Mouse (Mus musculus) small intestine, adult 2 months (tissue): ENCODE results near the gene Tmem110. TPM values are rescaled to one million over a fixed set of nuclear protein-coding genes. Genes with fewer than 3 reads are reported as not detected.

Source experiments
- H3K27ac ChIP-seq: fragments of 200-500 bp; 2 replicates; pipeline ENCODE4 v1.5.1; 2012; ENCODE audit warnings: low read depth, low read length, control low read depth, inconsistent platforms; ENCODE audit not compliant: insufficient read depth
- H3K27me3 ChIP-seq: fragments of 200-500 bp; 2 replicates; pipeline ENCODE4 v1.6.1; 2012; ENCODE audit warnings: mild to moderate bottlenecking, moderate library complexity, low read length, inconsistent platforms; ENCODE audit not compliant: control insufficient read depth, insufficient read depth
- H3K36me3 ChIP-seq: fragments of 200-500 bp; 2 replicates; pipeline ENCODE4 v1.6.1; 2012; ENCODE audit warnings: mild to moderate bottlenecking, low read length, control low read depth, inconsistent platforms; ENCODE audit not compliant: control insufficient read depth, insufficient read depth
- H3K4me1 ChIP-seq: fragments of 200-500 bp; 2 replicates; pipeline ENCODE4 v1.6.1; 2012; ENCODE audit warnings: low read length, inconsistent platforms, mixed read lengths; ENCODE audit not compliant: control insufficient read depth, insufficient read depth, insufficient read length
- H3K4me3 ChIP-seq: fragments of 200-500 bp; 2 replicates; pipeline ENCODE4 v1.5.1; 2012; ENCODE audit warnings: low read depth, mild to moderate bottlenecking, control low read depth, inconsistent platforms, low read length, moderate library complexity
- CTCF ChIP-seq: fragments of 200-500 bp; IDR thresholded peaks from 2 replicates; pipeline ENCODE4 v1.5.1; 2012; ENCODE audit warnings: low read depth, mild to moderate bottlenecking, control low read depth, inconsistent platforms, low read length, moderate library complexity, mixed read lengths; ENCODE audit not compliant: insufficient replicate concordance, insufficient read length; ENCODE audit errors: extremely low read depth
- POLR2A ChIP-seq: fragments of 200-500 bp; IDR thresholded peaks from 2 replicates; pipeline ENCODE4 v1.6.1; 2012; ENCODE audit warnings: low read depth, mild to moderate bottlenecking, control low read depth, inconsistent platforms, low read length, moderate library complexity
- WGBS: fragments of 180-500 bp; shearing (Covaris S2); methylation state at CpG from one replicate; pipeline ENCODE4 v1.1.7; 2018; 5-methylcytosine and 5-hydroxymethylcytosine counted together
- polyA plus RNA-seq: library from polyadenylated mRNA; depleted of rRNA; stranded (reverse); fragments of >200 nt; gene quantifications from 2 replicates; pipeline ENCODE4 v1.2.3, GENCODE M21; 2012; rRNA removed

The Tmem110 gene
- polyA plus RNA-seq, 1 experiment = 11.2 TPM

DNA sequence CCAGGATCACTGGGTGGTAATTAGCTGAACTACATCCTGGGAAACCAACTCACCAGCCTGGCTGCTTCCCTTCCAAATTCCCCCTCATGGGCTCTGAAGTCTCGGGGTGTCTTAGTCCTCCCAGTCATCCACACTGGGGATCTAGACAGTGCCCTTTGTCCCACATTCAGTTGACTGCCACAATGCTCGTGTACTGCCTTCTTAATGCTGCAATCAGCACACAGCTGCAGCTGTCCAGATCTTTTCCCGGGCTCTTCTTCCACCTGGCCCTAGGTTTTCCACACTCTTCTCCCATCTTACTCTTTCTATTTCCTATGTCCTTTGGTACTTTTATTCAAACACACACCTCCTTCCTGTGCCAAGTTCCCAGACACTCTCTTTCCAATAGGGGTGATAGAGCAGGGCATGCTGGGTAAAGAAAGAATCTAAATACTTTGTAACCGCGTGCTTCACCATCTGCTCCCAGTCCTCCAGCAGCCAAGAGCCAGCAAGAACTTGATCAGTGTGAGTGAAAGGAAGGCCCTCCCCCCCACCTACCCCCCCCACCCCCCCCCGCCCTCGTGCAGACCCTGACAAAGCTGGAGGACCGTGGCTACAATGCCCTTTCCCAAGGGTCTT is 96.8 kb downstream of the Tmem110 start:
- H3K4me3 ChIP-seq = no peak overlapping the region
- no peak for TF ChIP-seq CTCF
- TF ChIP-seq POLR2A = no peak
- H3K4me1 ChIP-seq = no peaks in the 10 kb centered on the region
- no peak overlapping the region for H3K27ac ChIP-seq
- 31% methylated on average over 8 of the region's 8 CpGs for WGBS
- no peaks in the 10 kb centered on the region for H3K36me3 ChIP-seq
- H3K27me3 ChIP-seq = no peaks in the 10 kb centered on the region

DNA sequence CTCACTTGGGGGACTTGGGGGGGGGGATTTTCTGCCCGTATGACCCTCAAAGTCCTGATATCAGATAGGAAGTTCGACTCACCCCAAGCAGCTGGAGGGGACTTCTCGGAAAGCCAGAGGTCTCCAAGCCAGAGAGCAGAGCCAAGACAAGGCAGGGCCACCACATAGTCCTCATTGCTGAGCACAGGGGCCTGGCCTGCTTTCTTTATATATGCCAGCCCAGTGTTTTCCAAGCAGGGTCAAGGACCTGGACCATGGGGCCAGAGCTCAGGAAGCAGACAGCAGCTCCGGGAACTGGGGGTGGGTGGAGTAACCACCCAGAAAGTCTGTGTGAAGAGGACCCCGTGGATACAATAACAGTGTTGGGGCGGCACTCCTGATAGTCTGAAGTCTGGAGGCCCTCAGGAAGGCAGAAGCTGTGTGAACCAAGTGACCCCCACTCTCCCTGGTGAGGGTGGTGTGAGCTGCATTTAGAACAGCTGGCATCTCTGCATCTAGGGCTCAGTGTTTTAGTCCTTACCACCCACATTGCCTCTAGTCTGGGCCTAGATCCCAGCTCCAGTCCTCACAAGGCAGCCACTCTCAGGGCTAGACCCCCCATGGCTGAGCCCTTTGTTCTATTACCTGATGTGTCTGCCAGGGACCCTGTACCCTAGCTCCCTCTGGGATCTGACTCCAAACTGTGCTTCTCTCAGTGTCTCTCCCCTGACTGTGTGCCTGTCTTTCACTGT is 98.2 kb downstream of the Tmem110 start, which contains the start of gene Itih3:
TSS of gene Itih3 (minus strand) at position 386 of the 731 bp plus-strand sequence.
- no peaks in the 10 kb centered on the region for H3K4me1 ChIP-seq
- TF ChIP-seq CTCF (no peak), POLR2A (no peak)
- H3K27me3 ChIP-seq = no peaks in the 10 kb centered on the region
- no peaks in the 10 kb centered on the region for H3K36me3 ChIP-seq
- no peak within 1 kb of the TSS for H3K4me3 ChIP-seq
- H3K27ac ChIP-seq = no peak within 1 kb of the TSS
- WGBS = 68% methylated on average over 6 of the region's 6 CpGs

DNA sequence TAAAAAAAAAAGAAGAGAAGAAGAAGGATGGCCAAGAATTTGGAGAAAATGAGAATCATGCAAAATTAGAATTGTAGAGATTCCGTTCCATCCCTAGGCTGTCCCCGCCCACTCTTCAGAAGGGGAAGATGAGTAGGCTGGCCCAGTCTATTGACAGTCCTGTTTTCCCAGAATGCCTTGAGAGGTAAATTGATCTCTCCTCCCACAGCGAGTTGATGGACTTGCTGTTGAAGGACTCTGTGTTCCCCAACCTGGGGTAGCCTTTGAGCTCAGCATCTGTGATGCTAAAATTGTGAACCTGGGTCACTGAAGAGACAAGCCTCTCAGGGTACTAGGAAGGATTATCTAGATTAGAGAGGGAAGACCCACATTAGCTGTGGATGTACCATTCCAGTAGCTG is 100.1 kb downstream of the Tmem110 start:
- Histone ChIP-seq H3K4me3 (no peak overlapping the region), H3K27ac (no peak overlapping the region), H3K27me3 (no peaks in the 10 kb centered on the region), H3K36me3 (no peaks in the 10 kb centered on the region), H3K4me1 (no peaks in the 10 kb centered on the region)
- TF ChIP-seq POLR2A = no peak
- no peak for TF ChIP-seq CTCF
- WGBS = 84% methylated on average over 3 of the region's 3 CpGs

Other genes starting within 250 kb of the Tmem110 start
- gene Prkcd, start 199.4 kb upstream of the Tmem110 start, polyA plus RNA-seq = 149 and 287 TPM in 2 replicates
- 3.9 and 5.6 TPM in 2 replicates for gene Rft1, start 171.2 kb upstream of the Tmem110 start, polyA plus RNA-seq
- gene Sfmbt1, start 110.7 kb upstream of the Tmem110 start, polyA plus RNA-seq = 0.28 and 0.62 TPM in 2 replicates
- 12.9 and 22.9 TPM in 2 replicates for gene Mustn1, start 53.6 kb downstream of the Tmem110 start, polyA plus RNA-seq
- 3.8 TPM in 1 of 2 replicates, not detected in the other for gene Itih4, start 60.9 kb downstream of the Tmem110 start, polyA plus RNA-seq
- 0.11 and 0.49 TPM in 2 replicates for gene Itih3, start 98.2 kb downstream of the Tmem110 start, polyA plus RNA-seq
- not detected in 2 replicates for gene Itih1, start 117.7 kb downstream of the Tmem110 start, polyA plus RNA-seq
- gene Nek4, start 125.8 kb downstream of the Tmem110 start, polyA plus RNA-seq = 0.63 and 1.3 TPM in 2 replicates
- gene Glt8d1, start 175.8 kb downstream of the Tmem110 start, polyA plus RNA-seq = 2.6 and 4.1 TPM in 2 replicates
- 39.4 and 64.5 TPM in 2 replicates for gene Spcs1, start 176.1 kb downstream of the Tmem110 start, polyA plus RNA-seq
- 3.8 and 6.8 TPM in 2 replicates for gene Pbrm1, start 193.5 kb downstream of the Tmem110 start, polyA plus RNA-seq
- gene Gnl3, start 193.6 kb downstream of the Tmem110 start, polyA plus RNA-seq = 3.3 and 5.5 TPM in 2 replicates